Mouse (Mus musculus) hindbrain, embryonic 11.5 days (tissue): ENCODE results near the gene Immp2l. TPM values are rescaled to one million over a fixed set of nuclear protein-coding genes. Genes with fewer than 3 reads are reported as not detected.

Source experiments
- ATAC-seq: fragments of 200-750 bp; cut with Nextera tagmentation; 2 replicates; pipeline ENCODE4 v1.8.0; 2017; ENCODE audit warnings: mild to moderate bottlenecking, moderate TSS enrichment, moderate library complexity; ENCODE audit not compliant: low FRiP score
- DNase-seq: peaks from one replicate; pipeline ENCODE4 v3.0.0-alpha.2; 2015; ENCODE audit warnings: low spot score
- H3K27ac ChIP-seq: fragments of 300-500 bp; sonication (generic); 2 replicates; pipeline ENCODE4 v1.5.1; 2014; ENCODE audit warnings: mild to moderate bottlenecking, low read depth, low read length
- H3K27me3 ChIP-seq: fragments of 300-500 bp; sonication (generic); 2 replicates; pipeline ENCODE4 v1.6.1; 2014; ENCODE audit warnings: mild to moderate bottlenecking, low read length, moderate library complexity, mixed read lengths; ENCODE audit not compliant: control insufficient read depth, insufficient read depth
- H3K36me3 ChIP-seq: fragments of 300-500 bp; sonication (generic); 2 replicates; pipeline ENCODE4 v1.6.1; 2014; ENCODE audit warnings: mild to moderate bottlenecking, low read length, moderate library complexity, mixed read lengths; ENCODE audit not compliant: control insufficient read depth, insufficient read depth
- H3K4me1 ChIP-seq: fragments of 300-500 bp; sonication (generic); replicated peaks from 2 replicates; pipeline ENCODE4 v1.6.1; 2014; ENCODE audit warnings: low read length, mixed read lengths; ENCODE audit not compliant: control insufficient read depth, insufficient read depth
- H3K4me2 ChIP-seq: fragments of 300-500 bp; sonication (generic); replicated peaks from 2 replicates; pipeline ENCODE4 v1.6.1; 2014; ENCODE audit warnings: mild to moderate bottlenecking, low read depth, low read length
- H3K4me3 ChIP-seq: fragments of 300-500 bp; sonication (generic); 2 replicates; pipeline ENCODE4 v1.5.1; 2014; ENCODE audit warnings: low read depth, low read length
- H3K9ac ChIP-seq: fragments of 300-500 bp; sonication (generic); 2 replicates; pipeline ENCODE4 v1.6.1; 2014; ENCODE audit warnings: low read depth, low read length
- H3K9me3 ChIP-seq: fragments of 300-500 bp; sonication (generic); 2 replicates; pipeline ENCODE4 v1.6.1; 2016; ENCODE audit warnings: low read length; ENCODE audit not compliant: control insufficient read depth
- WGBS: fragments of 180-500 bp; shearing (Covaris S2); extraction: QIAGEN DNeasy Blood & Tissue Kit; methylation state at CpG from one replicate; pipeline ENCODE4 v1.1.7; 2014; 5-methylcytosine and 5-hydroxymethylcytosine counted together
- polyA plus RNA-seq: library from polyadenylated mRNA; unstranded; fragments of >200 nt; fragmentation: Nextera tagmentation; extraction: Ambion mirVana; gene quantifications from 2 replicates; pipeline ENCODE4 v1.2.1, GENCODE M21; 2014

Immp2l gene
- polyA plus RNA-seq, 1 experiment from 2014 or later: 9.3 TPM

DNA sequence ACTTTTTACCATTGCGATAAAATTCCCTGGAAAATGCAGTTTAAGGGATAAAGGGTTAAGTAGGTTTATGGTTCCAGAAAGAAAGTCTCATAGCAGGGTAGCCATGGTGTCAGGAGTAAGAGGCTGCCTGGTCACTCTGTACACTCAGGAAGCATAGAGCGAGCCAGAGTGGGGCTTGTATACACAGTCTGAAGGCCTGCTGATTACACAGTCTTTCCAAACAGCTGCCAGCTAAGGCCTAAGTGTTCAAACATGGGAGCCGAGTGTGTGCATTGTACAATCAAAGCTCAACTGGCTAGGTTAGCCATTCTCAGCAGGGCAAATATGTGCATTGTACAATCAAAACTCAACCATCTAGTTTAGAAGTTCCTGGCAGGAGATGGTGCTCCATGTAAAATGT lies 393.2 kb downstream of the Immp2l start:
- Histone ChIP-seq H3K4me2 (no peak overlapping the region), H3K4me3 (no peak overlapping the region), H3K36me3 (no peaks in the 10 kb centered on the region), H3K4me1 (no peaks in the 10 kb centered on the region), H3K27ac (no peak overlapping the region), H3K9me3 (no peaks in the 10 kb centered on the region), H3K27me3 (no peaks in the 10 kb centered on the region), H3K9ac (no peak overlapping the region)
- no peak for DNase-seq
- 70% methylated on average over 3 of the region's 3 CpGs for WGBS
- no peak for ATAC-seq

- ATAC-seq: no peak
- H3K36me3 ChIP-seq: no peaks in the 10 kb centered on the region
- 81% methylated on average over 4 of the region's 4 CpGs for WGBS
Measured at GRCm38 (mm10) chr12:41417961-41418360, 394.1 kb downstream of the Immp2l start.

DNA sequence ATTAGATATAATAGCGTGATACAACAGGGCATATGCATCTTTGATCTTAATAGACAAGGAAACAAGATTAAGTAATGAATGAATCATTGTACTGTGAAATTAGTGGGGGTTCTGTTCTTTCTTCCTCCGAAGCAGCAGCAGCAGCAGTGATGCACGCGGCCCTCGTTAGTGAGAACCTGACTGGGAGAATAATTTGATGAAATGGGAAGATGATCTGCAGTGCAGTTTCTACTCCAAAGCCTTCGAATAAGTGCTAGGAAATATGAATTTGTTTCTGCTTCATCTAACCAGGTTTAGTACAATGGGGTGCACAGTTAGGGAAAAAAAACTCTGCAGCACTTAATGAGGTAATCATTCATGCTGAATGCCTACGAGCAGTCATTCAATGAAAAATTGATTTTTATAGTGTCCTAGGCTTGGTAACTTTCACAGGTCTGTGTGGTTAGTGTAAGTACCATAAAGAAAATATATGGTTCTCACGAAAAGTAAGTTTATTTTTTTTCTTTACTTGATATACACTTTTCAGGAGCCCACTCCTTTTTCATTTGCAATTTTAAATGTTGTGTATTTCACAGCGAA lies 401.3 kb downstream of the Immp2l start:
- H3K27me3 ChIP-seq: no peaks in the 10 kb centered on the region
- no peak for ATAC-seq

More at GRCm38 (mm10) chr12:41417961-41418360, 394.1 kb downstream of the Immp2l start:
- no peak for DNase-seq
- H3K4me1 ChIP-seq: no peaks in the 10 kb centered on the region
- no peak overlapping the region for H3K27ac ChIP-seq
- H3K4me3 ChIP-seq: no peak overlapping the region
- no peaks in the 10 kb centered on the region for H3K27me3 ChIP-seq
- no peak overlapping the region for H3K9ac ChIP-seq
- H3K4me2 ChIP-seq: no peak overlapping the region
- H3K9me3 ChIP-seq: no peaks in the 10 kb centered on the region

GRCm38 (mm10) chr12:41427464-41427863 lies 403.6 kb downstream of the Immp2l start:
- no peaks in the 10 kb centered on the region for H3K4me1 ChIP-seq
- H3K27ac ChIP-seq: no peak overlapping the region
- DNase-seq (no peak), ATAC-seq (no peak)
- no peaks in the 10 kb centered on the region for H3K36me3 ChIP-seq
- no peak overlapping the region for H3K9ac ChIP-seq
- no peak overlapping the region for H3K4me3 ChIP-seq
- no peaks in the 10 kb centered on the region for H3K9me3 ChIP-seq
- 62% methylated on average over 5 of the region's 5 CpGs for WGBS
- H3K4me2 ChIP-seq: no peak overlapping the region
- no peaks in the 10 kb centered on the region for H3K27me3 ChIP-seq

More for the DNA sequence above, 401.3 kb downstream of the Immp2l start:
- no peak overlapping the region for H3K4me3 ChIP-seq
- no peaks in the 10 kb centered on the region for H3K36me3 ChIP-seq
- no peaks in the 10 kb centered on the region for H3K9me3 ChIP-seq
- no peak overlapping the region for H3K4me2 ChIP-seq
- H3K9ac ChIP-seq: no peak overlapping the region
- no peak overlapping the region for H3K27ac ChIP-seq
- H3K4me1 ChIP-seq: no peaks in the 10 kb centered on the region
- 70% methylated on average over 9 of the region's 9 CpGs for WGBS
- no peak for DNase-seq

DNA sequence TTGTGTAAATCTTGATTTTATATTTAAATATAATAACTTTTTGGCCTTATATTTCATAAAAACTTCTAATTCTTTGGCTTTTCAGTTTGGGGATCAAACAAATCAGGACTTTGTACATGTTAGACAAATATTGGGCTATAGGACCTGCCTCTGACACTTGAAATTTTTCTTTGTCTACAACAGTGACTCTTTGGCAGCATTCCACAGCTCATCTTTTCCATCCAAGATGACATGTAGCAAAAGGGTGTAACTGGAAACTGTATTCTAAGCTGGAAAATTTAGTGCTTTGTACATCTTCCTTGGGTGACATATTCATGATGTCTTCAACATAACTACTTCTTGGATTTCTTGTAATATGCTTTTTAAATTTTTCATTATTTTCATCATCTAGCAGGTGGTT lies 404.9 kb downstream of the Immp2l start:
- Histone ChIP-seq H3K9me3 (no peaks in the 10 kb centered on the region), H3K36me3 (no peaks in the 10 kb centered on the region), H3K4me2 (no peak overlapping the region), H3K9ac (no peak overlapping the region), H3K4me3 (no peak overlapping the region), H3K27me3 (no peaks in the 10 kb centered on the region), H3K27ac (no peak overlapping the region), H3K4me1 (no peaks in the 10 kb centered on the region)
- no peak for DNase-seq
- no peak for ATAC-seq

GRCm38 (mm10) chr12:41436206-41436985 lies 412.5 kb downstream of the Immp2l start:
- Histone ChIP-seq H3K27me3 (no peaks in the 10 kb centered on the region), H3K9me3 (no peaks in the 10 kb centered on the region), H3K4me3 (no peak overlapping the region), H3K36me3 (no peaks in the 10 kb centered on the region), H3K4me2 (no peak overlapping the region), H3K27ac (no peak overlapping the region), H3K4me1 (no peaks in the 10 kb centered on the region), H3K9ac (no peak overlapping the region)
- no peak for ATAC-seq
- DNase-seq: no peak
- WGBS: 84% methylated on average over 5 of the region's 5 CpGs

DNA sequence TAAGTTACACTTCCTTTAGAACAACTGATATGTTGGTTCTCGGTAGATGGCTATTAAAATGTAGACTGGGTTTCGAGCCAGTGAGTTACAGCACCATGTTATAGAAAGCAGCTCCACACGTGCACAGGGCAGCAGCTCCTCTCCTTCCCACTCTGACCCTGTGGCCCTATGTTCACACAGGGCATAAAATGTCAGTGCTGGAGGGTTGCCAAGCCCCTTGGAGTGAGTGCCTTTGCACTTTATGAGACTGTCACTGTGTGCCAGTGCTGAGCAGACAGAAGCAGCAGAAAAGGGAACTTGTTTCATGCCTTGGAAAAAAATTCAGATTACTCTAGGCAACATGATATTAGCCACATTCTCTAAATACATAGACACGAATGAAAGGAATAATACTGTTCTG lies 414.6 kb downstream of the Immp2l start:
- Histone ChIP-seq H3K4me2 (no peak overlapping the region), H3K27ac (no peak overlapping the region), H3K27me3 (no peaks in the 10 kb centered on the region), H3K9me3 (no peaks in the 10 kb centered on the region), H3K4me3 (no peak overlapping the region), H3K4me1 (no peaks in the 10 kb centered on the region), H3K9ac (no peak overlapping the region), H3K36me3 (no peaks in the 10 kb centered on the region)
- ATAC-seq (no peak), DNase-seq (no peak)
- WGBS: 72% methylated on average over 4 of the region's 4 CpGs

DNA sequence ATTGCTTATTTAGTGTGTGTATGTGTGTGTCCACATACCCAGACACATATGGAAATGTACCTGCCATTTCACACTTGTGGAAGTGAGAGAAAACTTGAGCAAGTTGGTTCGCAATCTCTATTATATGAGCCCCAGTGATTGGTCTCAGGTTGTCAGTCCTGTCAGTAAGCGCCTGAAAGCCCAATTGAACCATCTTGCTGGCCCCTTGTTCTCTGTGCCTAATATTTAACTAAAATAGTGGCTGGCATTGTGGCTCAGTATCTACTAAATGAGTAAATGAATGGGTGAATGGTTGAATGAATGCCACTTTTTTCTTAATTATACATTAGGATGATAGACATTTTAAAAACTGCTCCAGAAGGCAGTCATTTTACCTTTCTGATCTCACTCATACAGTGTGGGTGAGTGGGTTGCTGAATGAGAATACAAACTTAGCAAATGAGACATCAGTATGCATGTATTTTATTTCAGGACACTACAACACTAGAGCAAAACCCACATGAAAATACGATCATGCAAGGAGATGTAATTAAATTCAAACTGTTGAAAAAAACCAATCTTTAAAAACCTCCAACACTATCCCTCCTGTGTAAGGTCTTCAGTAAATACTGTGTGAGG lies 444.6 kb downstream of the Immp2l start:
- H3K27ac ChIP-seq: no peak overlapping the region
- WGBS: 90% methylated on average over 3 of the region's 3 CpGs

More for the DNA sequence above, 444.6 kb downstream of the Immp2l start:
- Histone ChIP-seq H3K4me2 (no peak overlapping the region), H3K36me3 (no peaks in the 10 kb centered on the region), H3K4me3 (no peak overlapping the region), H3K4me1 (no peaks in the 10 kb centered on the region), H3K27me3 (no peaks in the 10 kb centered on the region), H3K9me3 (no peaks in the 10 kb centered on the region), H3K9ac (no peak overlapping the region)
- ATAC-seq: no peak
- DNase-seq: no peak
